Mouse (Mus musculus) R1 (cell line): ENCODE results near the gene Tex21.
A peak's percentile ranks its signal among the peaks of the same experiment; 100 is the strongest.
"Not testable (repeated sequence)": the region's sequence is repeated elsewhere in the genome, so short reads cannot be mapped to it uniquely, and the experiment has no call there.

Source experiments
- DNase-seq: peaks from one replicate; pipeline ENCODE4 v3.0.0-alpha.2; 2018; ENCODE audit warnings: low read depth, low spot score

Gene Tex21

GRCm38 (mm10) chr12:76195912-76196708 is 50.4 kb downstream of the Tex21 start:
- peak; percentile 91 for DNase-seq

- no peak for DNase-seq
These were observed 52.0 kb downstream of the Tex21 start for GRCm38 (mm10) chr12:76194526-76194925.

- peak; percentile 92 for DNase-seq
These were observed 55.6 kb downstream of the Tex21 start for GRCm38 (mm10) chr12:76190940-76191339.

GRCm38 (mm10) chr12:76187849-76188248 is 58.7 kb downstream of the Tex21 start:
- peak; percentile 58 for DNase-seq

GRCm38 (mm10) chr12:76186473-76186872 is 60.1 kb downstream of the Tex21 start:
- no peak for DNase-seq

- DNase-seq: no peak
These were observed 61.3 kb downstream of the Tex21 start for GRCm38 (mm10) chr12:76185167-76185816.

GRCm38 (mm10) chr12:76184271-76184670 is 62.3 kb downstream of the Tex21 start:
- no peak for DNase-seq

GRCm38 (mm10) chr12:76182831-76183230 is 63.7 kb downstream of the Tex21 start:
- no peak for DNase-seq

- DNase-seq: no peak
These were observed 65.1 kb downstream of the Tex21 start for GRCm38 (mm10) chr12:76181471-76181870.

GRCm38 (mm10) chr12:76180442-76180841 is 66.1 kb downstream of the Tex21 start:
- no peak for DNase-seq

GRCm38 (mm10) chr12:76179527-76179926 is 67.0 kb downstream of the Tex21 start:
- DNase-seq: no peak

GRCm38 (mm10) chr12:76179051-76179450 is 67.5 kb downstream of the Tex21 start:
- DNase-seq: no peak

- DNase-seq: peak; percentile 88
These were observed 68.6 kb downstream of the Tex21 start for GRCm38 (mm10) chr12:76177864-76178518.

GRCm38 (mm10) chr12:76177000-76177863 is 69.3 kb downstream of the Tex21 start, which contains the start of gene Esr2:
Gene Esr2, minus strand, starts transcription at chr12:76177259.
- peak; percentile 63 for DNase-seq

GRCm38 (mm10) chr12:76165641-76166040 is 80.9 kb downstream of the Tex21 start:
- DNase-seq: no peak

GRCm38 (mm10) chr12:76152389-76152788 is 94.2 kb downstream of the Tex21 start:
- not testable (repeated sequence) for DNase-seq
